Mouse (Mus musculus): ENCODE measurements around the gene Cnih2.
"Not testable (repeated sequence)": the region's sequence is repeated elsewhere in the genome, so short reads cannot be mapped to it uniquely, and the experiment has no call there.

Gene Cnih2

GRCm38 (mm10) chr19:5094746-5095417 is 3.4 kb downstream of the Cnih2 start:
- no peak for DNase-seq (ENCODE audit: extremely low spot score, low read depth, low spot score)

GRCm38 (mm10) chr19:5094243-5094632 is 4.1 kb downstream of the Cnih2 start:
- DNase-seq (ENCODE audit: extremely low spot score, low read depth, low spot score): no peak

GRCm38 (mm10) chr19:5093481-5094242 is 4.7 kb downstream of the Cnih2 start:
- no peak for DNase-seq (ENCODE audit: extremely low spot score, low read depth, low spot score)

GRCm38 (mm10) chr19:5092083-5092482 is 6.2 kb downstream of the Cnih2 start:
- no peak for DNase-seq (ENCODE audit: extremely low spot score, low read depth, low spot score)

GRCm38 (mm10) chr19:5089324-5089723 is 9.0 kb downstream of the Cnih2 start:
- DNase-seq (ENCODE audit: extremely low spot score, low read depth, low spot score): no peak

- peak; percentile 97 for DNase-seq (ENCODE audit: extremely low spot score, low read depth, low spot score)
Measured at GRCm38 (mm10) chr19:5087884-5088728, 10.2 kb downstream of the Cnih2 start, which contains the start of gene Yif1a. Gene Yif1a (plus strand): TSS chr19:5088538.

- DNase-seq (ENCODE audit: extremely low spot score, low read depth, low spot score): not testable (repeated sequence)
Measured at GRCm38 (mm10) chr19:5086533-5086932, 11.8 kb downstream of the Cnih2 start.

- no peak for DNase-seq (ENCODE audit: extremely low spot score, low read depth, low spot score)
Measured at GRCm38 (mm10) chr19:5085145-5085863, 13.0 kb downstream of the Cnih2 start, which contains the start of gene Tmem151a. Gene Tmem151a (minus strand): TSS chr19:5085531.

- no peak for DNase-seq (ENCODE audit: extremely low spot score, low read depth, low spot score)
Measured at GRCm38 (mm10) chr19:5084834-5085144, 13.5 kb downstream of the Cnih2 start.

- DNase-seq (ENCODE audit: extremely low spot score, low read depth, low spot score): no peak
Measured at GRCm38 (mm10) chr19:5083961-5084833, 14.1 kb downstream of the Cnih2 start.

GRCm38 (mm10) chr19:5082596-5082995 is 15.7 kb downstream of the Cnih2 start:
- DNase-seq (ENCODE audit: extremely low spot score, low read depth, low spot score): no peak

GRCm38 (mm10) chr19:5082005-5082404 is 16.3 kb downstream of the Cnih2 start:
- DNase-seq (ENCODE audit: extremely low spot score, low read depth, low spot score): no peak

GRCm38 (mm10) chr19:5079279-5079678 is 19.0 kb downstream of the Cnih2 start:
- no peak for DNase-seq (ENCODE audit: extremely low spot score, low read depth, low spot score)

GRCm38 (mm10) chr19:5073518-5073917 is 24.8 kb downstream of the Cnih2 start:
- no peak for DNase-seq (ENCODE audit: extremely low spot score, low read depth, low spot score)

GRCm38 (mm10) chr19:5073028-5073427 is 25.3 kb downstream of the Cnih2 start:
- no peak for DNase-seq (ENCODE audit: extremely low spot score, low read depth, low spot score)

- no peak for DNase-seq (ENCODE audit: extremely low spot score, low read depth, low spot score)
Measured at GRCm38 (mm10) chr19:5072389-5073019, 25.8 kb downstream of the Cnih2 start.

- DNase-seq (ENCODE audit: extremely low spot score, low read depth, low spot score): peak; percentile 95
Measured at GRCm38 (mm10) chr19:5071545-5072369, 26.6 kb downstream of the Cnih2 start.

- DNase-seq (ENCODE audit: extremely low spot score, low read depth, low spot score): no peak
Measured at GRCm38 (mm10) chr19:5071077-5071476, 27.2 kb downstream of the Cnih2 start.

GRCm38 (mm10) chr19:5069978-5070377 is 28.3 kb downstream of the Cnih2 start:
- no peak for DNase-seq (ENCODE audit: extremely low spot score, low read depth, low spot score)

Data from hindlimb bud, embryonic 11.5 days (tissue).